Mouse (Mus musculus) spleen, adult 2 months (tissue): ENCODE measurements around the gene Ak1.

ENCODE experiments used
- CTCF ChIP-seq: fragments of 200-500 bp; IDR thresholded peaks from 2 replicates; pipeline ENCODE4 v1.5.1; 2011; ENCODE audit warnings: mild to moderate bottlenecking, inconsistent platforms; ENCODE audit not compliant: insufficient read depth, insufficient read length, insufficient replicate concordance; ENCODE audit errors: extremely low read depth
- POLR2A ChIP-seq: fragments of 200-500 bp; IDR thresholded peaks from 2 replicates; pipeline ENCODE4 v1.6.1; 2011; ENCODE audit warnings: low read depth, low read length, inconsistent platforms

GRCm38 (mm10) chr2:32646379-32647056, 25.0 kb downstream of the Ak1 start, which contains the start of gene Eng:
- TF ChIP-seq POLR2A (no peak; the same call in 1 of the 2 replicates), CTCF (no peak)
